Mouse (Mus musculus) heart, embryonic 15.5 days (tissue): ENCODE results near the gene Nbeal1. TPM values are rescaled to one million over a fixed set of nuclear protein-coding genes. Genes with fewer than 3 reads are reported as not detected.

Experiments
- ATAC-seq: fragments of 200-750 bp; cut with Nextera tagmentation; replicated peaks from 2 replicates; pipeline ENCODE4 v1.8.0; 2017; ENCODE audit warnings: low read depth, moderate TSS enrichment; ENCODE audit not compliant: insufficient number of reproducible peaks, insufficient read depth, low FRiP score
- H3K27ac ChIP-seq: fragments of 300-500 bp; sonication (generic); 2 replicates; pipeline ENCODE4 v1.5.1; 2015; ENCODE audit warnings: mild to moderate bottlenecking, inconsistent platforms
- H3K27me3 ChIP-seq: fragments of 300-500 bp; sonication (generic); 2 replicates; pipeline ENCODE4 v1.6.1; 2015; ENCODE audit warnings: inconsistent platforms
- H3K36me3 ChIP-seq: fragments of 300-500 bp; sonication (generic); 2 replicates; pipeline ENCODE4 v1.6.1; 2015; ENCODE audit warnings: mild to moderate bottlenecking, inconsistent platforms
- H3K4me1 ChIP-seq: fragments of 300-500 bp; sonication (generic); replicated peaks from 2 replicates; pipeline ENCODE4 v1.6.1; 2015; ENCODE audit warnings: inconsistent platforms
- H3K4me2 ChIP-seq: fragments of 300-500 bp; sonication (generic); 2 replicates; pipeline ENCODE4 v1.6.1; 2015; ENCODE audit warnings: inconsistent platforms, mild to moderate bottlenecking, moderate library complexity
- H3K4me3 ChIP-seq: fragments of 300-500 bp; sonication (generic); 2 replicates; pipeline ENCODE4 v1.5.1; 2015; ENCODE audit warnings: mild to moderate bottlenecking, inconsistent platforms
- H3K9ac ChIP-seq: fragments of 300-500 bp; sonication (generic); 2 replicates; pipeline ENCODE4 v1.6.1; 2015; ENCODE audit warnings: mild to moderate bottlenecking, inconsistent platforms
- H3K9me3 ChIP-seq: fragments of 300-500 bp; sonication (generic); replicated peaks from 2 replicates; pipeline ENCODE4 v1.6.1; 2016; ENCODE audit warnings: inconsistent platforms
- WGBS: fragments of 180-500 bp; shearing (Covaris S2); methylation state at CpG from one replicate; pipeline ENCODE4 v1.1.7; 2015; ENCODE audit warnings: mixed read lengths; 5-methylcytosine and 5-hydroxymethylcytosine counted together
- polyA plus RNA-seq: library from polyadenylated mRNA; unstranded; fragments of >200 nt; fragmentation: Nextera tagmentation; extraction: Ambion mirVana; gene quantifications from 2 replicates; pipeline ENCODE4 v1.2.1, GENCODE M21; 2015

Gene Nbeal1
- polyA plus RNA-seq, 1 experiment from 2014 or later = 6.8 TPM

DNA sequence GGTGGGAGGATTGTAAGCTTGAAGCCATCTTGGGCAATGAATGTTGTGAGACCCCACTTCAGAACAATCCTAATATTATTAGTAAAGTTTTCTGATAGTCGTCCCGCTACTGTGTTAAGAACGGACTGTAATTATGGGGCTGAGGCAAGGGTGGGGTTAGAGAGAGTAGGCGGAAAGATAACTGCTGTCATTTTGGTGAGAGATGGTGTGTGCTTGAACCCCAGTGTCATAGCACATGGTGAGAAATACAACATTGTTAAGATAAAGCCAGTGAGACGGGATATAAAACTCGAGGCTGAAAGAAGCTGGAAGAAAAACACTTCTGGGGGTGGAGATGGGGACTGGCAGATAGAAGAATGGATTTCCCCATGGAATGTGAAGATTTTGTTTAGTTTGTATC is 164.3 kb downstream of the Nbeal1 start:
- Histone ChIP-seq H3K4me2 (peak overlapping the region; percentile 70), H3K9ac (no peak overlapping the region), H3K4me1 (peaks cover 17% of the 10 kb centered on the region), H3K36me3 (peaks cover 2% of the 10 kb centered on the region; the same call in 1 of the 2 replicates), H3K4me3 (no peak overlapping the region; the same call in 1 of the 2 replicates), H3K9me3 (no peaks in the 10 kb centered on the region), H3K27ac (peak overlapping the region; percentile 62; the same call in 1 of the 2 replicates), H3K27me3 (no peaks in the 10 kb centered on the region)
- 63% methylated on average over 6 of the region's 6 CpGs for WGBS
- ATAC-seq = no peak

DNA sequence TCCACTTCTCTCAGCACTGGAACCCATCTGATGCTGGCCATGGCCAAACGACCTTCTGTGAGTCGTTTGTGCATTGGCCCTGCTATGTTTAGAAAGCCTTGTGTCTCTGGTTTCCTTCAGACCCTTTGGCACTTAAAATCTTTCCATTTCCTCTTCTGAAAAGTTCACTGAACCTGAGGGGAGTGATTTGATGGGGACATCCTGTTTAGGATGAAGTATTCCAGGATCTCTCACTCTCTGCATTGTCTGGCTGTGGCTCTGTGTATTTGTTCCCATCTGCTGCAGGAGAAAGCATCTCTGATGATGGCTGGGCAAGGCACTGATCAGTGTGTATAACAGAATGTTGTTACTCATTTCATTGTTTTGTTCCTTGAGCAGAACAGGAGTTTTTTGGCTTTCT is 165.3 kb downstream of the Nbeal1 start:
- ATAC-seq = no peak
- Histone ChIP-seq H3K9me3 (peaks cover 8% of the 10 kb centered on the region), H3K4me3 (no peak overlapping the region), H3K9ac (no peak overlapping the region), H3K27ac (peak overlapping the region; percentile 62), H3K27me3 (no peaks in the 10 kb centered on the region), H3K4me1 (peaks cover 17% of the 10 kb centered on the region), H3K36me3 (no peaks in the 10 kb centered on the region; the same call in 1 of the 2 replicates), H3K4me2 (no peak overlapping the region)
- 25% methylated on average over 2 of the region's 2 CpGs for WGBS

DNA sequence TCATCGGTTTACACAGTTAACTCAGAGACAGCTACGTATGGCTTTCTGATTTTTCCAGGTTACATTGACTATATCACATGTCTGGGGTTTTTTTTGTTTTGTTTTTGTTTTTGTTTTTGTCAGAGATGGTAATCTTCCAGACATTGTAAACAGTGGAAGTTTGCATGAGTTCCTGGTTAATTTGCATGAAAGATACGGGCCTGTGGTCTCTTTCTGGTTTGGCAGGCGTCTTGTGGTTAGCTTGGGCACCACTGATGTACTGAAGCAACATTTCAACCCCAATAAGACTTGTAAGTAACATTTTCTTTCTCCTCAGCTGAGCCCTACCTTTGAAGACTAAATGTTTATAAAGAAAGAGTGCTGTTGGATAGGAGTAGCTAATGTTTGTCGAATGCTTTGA is 172.4 kb downstream of the Nbeal1 start:
- H3K27ac ChIP-seq = no peak overlapping the region
- no peak overlapping the region for H3K4me2 ChIP-seq
- WGBS = 88% methylated on average over 5 of the region's 5 CpGs
- H3K4me3 ChIP-seq = no peak overlapping the region
- H3K9me3 ChIP-seq = peaks cover 8% of the 10 kb centered on the region
- no peak for ATAC-seq
- no peaks in the 10 kb centered on the region for H3K4me1 ChIP-seq
- H3K36me3 ChIP-seq = peaks cover 26% of the 10 kb centered on the region
- H3K27me3 ChIP-seq = no peaks in the 10 kb centered on the region
- no peak overlapping the region for H3K9ac ChIP-seq

DNA sequence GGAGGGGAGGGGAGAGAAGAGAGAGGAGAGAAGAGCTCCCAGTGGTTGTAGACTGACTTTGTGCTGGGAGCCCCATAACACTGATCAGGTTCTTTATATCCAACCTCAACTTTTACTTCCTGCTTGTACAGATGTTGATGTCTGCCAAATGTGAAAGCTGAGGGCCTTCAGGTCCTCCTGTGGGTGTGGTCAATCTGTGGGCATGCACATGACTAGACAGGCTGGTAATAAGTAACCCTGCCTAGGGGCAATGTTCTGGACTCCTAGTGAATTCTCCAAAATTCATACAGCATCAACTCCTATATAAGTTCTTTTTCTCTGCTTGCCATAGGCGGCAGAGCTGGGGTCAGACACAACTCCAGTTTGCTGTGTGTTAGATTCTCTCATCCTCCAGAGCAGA is 181.2 kb downstream of the Nbeal1 start:
- no peaks in the 10 kb centered on the region for H3K27me3 ChIP-seq
- peaks cover 17% of the 10 kb centered on the region; the same call in 1 of the 2 replicates for H3K36me3 ChIP-seq
- H3K9me3 ChIP-seq = no peaks in the 10 kb centered on the region
- H3K27ac ChIP-seq = no peak overlapping the region
- WGBS = 86% methylated on average over 1 of the region's 1 CpGs
- no peak overlapping the region for H3K4me3 ChIP-seq
- no peak overlapping the region for H3K4me2 ChIP-seq
- ATAC-seq = no peak
- H3K4me1 ChIP-seq = no peaks in the 10 kb centered on the region
- no peak overlapping the region for H3K9ac ChIP-seq

DNA sequence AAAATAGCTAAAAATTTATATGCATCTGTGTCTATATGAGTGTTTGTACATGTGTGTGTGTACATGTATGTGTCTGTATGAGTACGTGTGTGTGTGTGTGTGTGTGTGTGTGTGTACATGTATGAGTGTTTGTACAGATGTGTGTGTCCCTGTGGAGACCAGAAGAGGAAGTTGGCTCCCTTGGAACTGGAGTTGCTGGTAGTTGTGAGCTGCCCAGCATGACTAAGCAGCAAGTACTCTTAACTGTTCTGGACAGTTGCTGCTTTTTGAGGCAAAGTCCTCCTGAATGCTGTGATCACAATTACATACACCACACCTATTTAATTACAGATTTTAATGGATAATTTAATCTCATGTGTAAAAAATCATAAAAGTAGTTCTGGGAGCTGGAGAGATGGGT is 196.2 kb downstream of the Nbeal1 start:
- no peaks in the 10 kb centered on the region for H3K27me3 ChIP-seq
- no peak overlapping the region for H3K27ac ChIP-seq
- no peak for ATAC-seq
- H3K4me2 ChIP-seq = no peak overlapping the region
- H3K4me1 ChIP-seq = no peaks in the 10 kb centered on the region
- H3K9me3 ChIP-seq = no peaks in the 10 kb centered on the region
- no peak overlapping the region for H3K4me3 ChIP-seq
- WGBS = 84% methylated on average over 1 of the region's 1 CpGs
- peaks cover 51% of the 10 kb centered on the region for H3K36me3 ChIP-seq
- no peak overlapping the region for H3K9ac ChIP-seq

DNA sequence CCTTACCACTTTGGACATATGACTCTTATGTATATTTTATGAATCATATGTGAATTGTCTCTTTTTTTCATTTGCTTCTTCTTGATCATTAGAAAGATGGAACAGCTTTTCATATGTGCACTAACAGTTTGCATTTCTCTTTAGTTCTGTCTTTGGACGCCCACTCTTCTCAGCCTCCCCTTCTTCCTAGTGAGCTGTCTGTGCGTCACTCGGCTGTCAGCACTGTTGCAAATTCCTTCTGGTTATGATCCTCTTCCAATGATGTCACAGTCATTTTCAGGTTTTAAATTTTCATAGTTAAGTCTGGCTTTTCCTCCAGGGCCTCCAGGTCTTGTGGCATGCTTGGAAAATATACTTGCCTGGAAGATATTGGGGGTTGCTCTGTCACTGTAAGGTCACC is 201.5 kb downstream of the Nbeal1 start:
- no peak overlapping the region for H3K4me3 ChIP-seq
- no peak for ATAC-seq
- H3K4me2 ChIP-seq = no peak overlapping the region
- 88% methylated on average over 3 of the region's 3 CpGs for WGBS
- peaks cover 50% of the 10 kb centered on the region for H3K36me3 ChIP-seq
- H3K9me3 ChIP-seq = no peaks in the 10 kb centered on the region
- no peaks in the 10 kb centered on the region for H3K4me1 ChIP-seq
- H3K27me3 ChIP-seq = no peaks in the 10 kb centered on the region
- no peak overlapping the region for H3K9ac ChIP-seq
- H3K27ac ChIP-seq = no peak overlapping the region

Other genes starting within 250 kb of the Nbeal1 start
- 0.20 and 0.81 TPM in 2 replicates for gene Ica1l, start 137.4 kb upstream of the Nbeal1 start, polyA plus RNA-seq
- 4.5 and 4.6 TPM in 2 replicates for gene Carf, start 82.4 kb upstream of the Nbeal1 start, polyA plus RNA-seq
- gene Wdr12, start 82.0 kb upstream of the Nbeal1 start, polyA plus RNA-seq = 24.1 and 30.7 TPM in 2 replicates
- 22.3 and 27.5 TPM in 2 replicates for gene Cyp20a1, start 162.7 kb downstream of the Nbeal1 start, polyA plus RNA-seq
- gene Abi2, start 229.0 kb downstream of the Nbeal1 start, polyA plus RNA-seq = 22.4 and 25.4 TPM in 2 replicates